Mouse (Mus musculus): Measurements from ENCODE around the gene Rab35.

Rab35 gene

DNA sequence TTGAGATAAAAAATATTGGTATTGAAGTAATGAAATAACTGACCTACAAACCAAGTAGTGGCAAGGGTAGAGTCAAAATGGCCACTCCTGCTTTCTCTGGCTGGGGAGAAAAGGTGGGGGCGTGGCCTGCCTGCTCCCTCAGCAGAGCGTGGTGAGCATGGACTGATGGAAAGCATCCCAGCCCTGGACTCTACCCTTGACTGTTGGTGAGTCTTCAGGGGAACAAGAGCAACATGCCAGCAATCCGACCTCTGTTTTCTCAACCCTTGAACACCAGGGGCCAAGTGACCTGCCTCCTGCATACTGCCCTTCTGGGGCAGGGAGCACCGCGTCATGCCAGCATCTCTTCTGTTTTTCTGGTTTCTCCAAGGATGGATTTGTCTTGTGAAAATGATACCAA lies 65.1 kb downstream of the Rab35 start:
- in situ Hi-C loops (cut with MboI, MseI), result no loop called here

All from T-helper 2 cell (primary cell).